Mouse (Mus musculus) ES-E14 (cell line): ENCODE data around the gene Fam20b. TPM values are rescaled to one million over a fixed set of nuclear protein-coding genes. Genes with fewer than 3 reads are reported as not detected.

Experiments used
- DNase-seq: peaks from one replicate; pipeline ENCODE4 v3.0.0-alpha.2; 2013; ENCODE audit warnings: low read depth, low spot score
- H3K27ac ChIP-seq: 2 replicates; pipeline ENCODE4 v1.5.1; 2012; ENCODE audit warnings: low read depth, mild to moderate bottlenecking, low read length, moderate library complexity, mixed read lengths; ENCODE audit not compliant: poor library complexity, insufficient read depth, severe bottlenecking
- H3K36me3 ChIP-seq: 2 replicates; pipeline ENCODE4 v1.6.1; 2012; ENCODE audit warnings: mild to moderate bottlenecking, low read length, moderate library complexity, mixed read lengths; ENCODE audit not compliant: control insufficient read depth, poor library complexity, insufficient read depth, severe bottlenecking
- H3K4me1 ChIP-seq, 2 experiments: fragments of 150-350 bp in 1 of 2; sonication (generic) in 1 of 2; 2 replicates each; pipeline ENCODE4 v1.6.1; 2012; ENCODE audit warnings: low read length in 2 of 2, mild to moderate bottlenecking in 1 of 2, mixed read lengths in 1 of 2; ENCODE audit not compliant: control insufficient read depth in 2 of 2, insufficient read depth in 2 of 2, poor library complexity in 1 of 2
- H3K4me3 ChIP-seq, 2 experiments: fragments of 150-350 bp in 1 of 2; sonication (generic) in 1 of 2; 2 replicates each; pipeline ENCODE4 v1.5.1; 2012; ENCODE audit warnings: low read length in 2 of 2, low read depth in 1 of 2, mild to moderate bottlenecking in 1 of 2, mixed read lengths in 1 of 2; ENCODE audit not compliant: insufficient read depth in 1 of 2, poor library complexity in 1 of 2, severe bottlenecking in 1 of 2
- H3K9ac ChIP-seq: 2 replicates; pipeline ENCODE4 v1.6.1; 2012; ENCODE audit warnings: low read depth, mild to moderate bottlenecking, low read length, mixed read lengths; ENCODE audit not compliant: poor library complexity, insufficient read depth, severe bottlenecking
- H3K9me3 ChIP-seq: fragments of 150-350 bp; sonication (generic); 2 replicates; pipeline ENCODE4 v1.6.1; 2012; ENCODE audit warnings: low read depth, mild to moderate bottlenecking, low read length; ENCODE audit not compliant: control insufficient read depth, insufficient read depth
- CHD2 ChIP-seq: IDR thresholded peaks from 2 replicates; pipeline ENCODE4 v1.6.1; 2014; ENCODE audit warnings: mild to moderate bottlenecking, low read depth, low read length, inconsistent platforms
- HCFC1 ChIP-seq: IDR thresholded peaks from 2 replicates; pipeline ENCODE4 v1.6.1; 2012; ENCODE audit warnings: low read length, inconsistent platforms, borderline replicate concordance; ENCODE audit not compliant: insufficient read depth
- MAFK ChIP-seq: IDR thresholded peaks from 2 replicates; pipeline ENCODE4 v1.6.1; 2014; ENCODE audit warnings: mild to moderate bottlenecking, low read depth, low read length, inconsistent platforms; ENCODE audit not compliant: insufficient read depth
- ZC3H11A ChIP-seq: IDR thresholded peaks from 2 replicates; pipeline ENCODE4 v1.6.1; 2012; ENCODE audit warnings: low read depth, mild to moderate bottlenecking, inconsistent platforms, low read length, borderline replicate concordance
- ZNF384 ChIP-seq: IDR thresholded peaks from 2 replicates; pipeline ENCODE4 v1.6.1; 2012; ENCODE audit warnings: low read depth, low read length, inconsistent platforms
- in situ Hi-C, 2 experiments: fragments of 600-800 bp; cut with MboI; formaldehyde crosslinking; loops; one replicate each; pipeline ENCODE4 v1.15.1; 2025; ENCODE audit warnings: low sequenced_read_pairs in 2 of 2, inconsistent platforms in 1 of 2; ENCODE audit not compliant: unreplicated experiment in 2 of 2
- total RNA-seq: library from RNA; depleted of rRNA; stranded (reverse); fragments of 300-350 nt; gene quantifications from 2 replicates; pipeline ENCODE4 v1.2.3, GENCODE M21; 2012

Fam20b gene
- total RNA-seq, 1 experiment = 22.2 TPM

DNA sequence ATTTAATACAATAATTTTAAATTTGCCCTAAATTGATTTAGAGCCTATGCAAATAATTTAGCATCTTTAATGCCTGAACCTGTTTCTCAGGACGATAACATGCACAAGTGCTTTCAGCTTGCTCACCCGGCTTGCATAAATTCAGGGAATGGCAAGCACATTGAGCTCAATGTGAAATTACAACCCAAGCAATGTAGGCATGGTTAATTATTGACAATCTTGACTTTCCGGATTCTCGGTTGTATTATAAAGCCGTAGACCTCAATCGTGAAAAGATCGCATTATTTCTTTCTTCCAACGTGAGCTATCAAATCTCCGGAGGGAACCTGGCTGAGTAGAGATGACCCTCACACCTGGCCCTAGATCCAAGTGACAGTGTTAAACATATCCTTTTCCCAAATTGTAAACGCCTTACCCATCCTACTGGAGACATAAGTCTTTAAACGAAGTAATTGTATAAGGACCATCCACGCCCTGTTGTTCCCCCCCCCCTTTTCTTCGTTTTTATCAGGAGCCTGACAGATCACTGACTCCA, 1.1 kb downstream of the Fam20b start:
- in situ Hi-C loops = no loop called here
- H3K27ac ChIP-seq = no peak overlapping the region
- peak overlapping the region; percentile 79 to 97 for H3K4me3 ChIP-seq
- H3K36me3 ChIP-seq = no peaks in the 10 kb centered on the region
- peaks cover 0 to 5% of the 10 kb centered on the region in 2 experiments; a peak in 1 of 4 replicates for H3K4me1 ChIP-seq
- TF ChIP-seq ZNF384 (no peak), HCFC1 (no peak), CHD2 (no peak)
- no peaks in the 10 kb centered on the region for H3K9me3 ChIP-seq
- peak overlapping the region; percentile 85 for H3K9ac ChIP-seq
- no peak for DNase-seq

DNA sequence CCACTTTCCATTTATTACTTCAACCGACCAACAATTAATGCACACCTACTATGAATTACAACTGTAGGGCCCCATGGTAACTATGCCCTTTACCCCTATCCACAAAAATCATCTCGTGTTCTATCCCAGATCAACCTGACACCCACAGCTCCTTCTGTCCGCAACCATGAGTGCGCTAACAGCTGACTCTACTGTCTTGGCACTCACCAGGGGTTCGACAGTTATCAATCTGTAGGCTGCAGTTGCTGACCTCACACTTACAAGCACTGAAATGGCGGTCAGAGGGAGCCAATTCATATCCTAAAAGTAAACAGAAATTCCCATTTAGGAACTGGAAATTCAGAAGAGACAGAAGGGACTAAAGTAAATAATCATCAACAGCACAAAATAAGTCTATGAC, 2.2 kb downstream of the Fam20b start:
- H3K9ac ChIP-seq = no peak overlapping the region
- no peak overlapping the region for H3K4me3 ChIP-seq
- TF ChIP-seq HCFC1 (no peak), ZNF384 (no peak)
- H3K27ac ChIP-seq = no peak overlapping the region
- no peaks in the 10 kb centered on the region for H3K9me3 ChIP-seq
- in situ Hi-C loops = no loop called here
- no peaks in the 10 kb centered on the region for H3K36me3 ChIP-seq
- DNase-seq = no peak
- peaks cover 0 to 5% of the 10 kb centered on the region in 2 experiments; a peak in 1 of 4 replicates for H3K4me1 ChIP-seq

DNA sequence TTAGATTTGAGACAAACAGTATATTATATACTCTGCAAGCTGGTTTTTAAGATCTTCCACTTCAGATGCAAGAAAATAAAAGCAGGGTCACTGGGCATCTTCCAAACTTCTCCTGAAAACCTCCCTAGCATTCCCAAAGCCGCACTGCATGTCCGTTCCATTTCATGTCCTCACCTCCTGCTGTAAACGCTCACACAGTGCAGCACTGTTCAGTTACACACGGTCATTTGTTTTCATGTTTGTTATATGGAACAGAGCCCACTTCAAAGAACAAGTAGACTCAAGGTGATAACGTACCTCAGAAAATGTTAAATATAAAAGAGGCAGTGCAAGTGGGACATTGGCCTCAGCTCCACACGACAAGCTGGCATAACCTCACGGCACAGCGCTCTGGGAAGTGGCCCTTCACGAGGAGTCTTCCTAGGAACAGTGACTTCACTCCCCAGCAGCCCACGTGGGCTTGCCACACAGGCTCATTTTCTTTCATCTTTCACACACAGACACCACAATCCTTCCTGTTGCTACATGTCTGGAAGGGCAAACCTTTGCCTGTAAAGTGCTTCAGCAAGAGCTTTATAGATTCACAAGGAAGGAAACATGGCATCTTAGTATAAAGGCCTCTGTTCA, 8.3 kb downstream of the Fam20b start:
- no peak overlapping the region for H3K9ac ChIP-seq
- in situ Hi-C loops = no loop called here
- no peak for TF ChIP-seq HCFC1
- TF ChIP-seq MAFK = no peak
- TF ChIP-seq ZC3H11A = no peak
- TF ChIP-seq CHD2 = no peak
- TF ChIP-seq ZNF384 = no peak
- H3K9me3 ChIP-seq = no peaks in the 10 kb centered on the region
- H3K4me1 ChIP-seq = peaks cover 0 to 2% of the 10 kb centered on the region in 2 experiments; a peak in 1 of 4 replicates
- no peak overlapping the region for H3K4me3 ChIP-seq
- no peak overlapping the region for H3K27ac ChIP-seq
- H3K36me3 ChIP-seq = no peaks in the 10 kb centered on the region
- DNase-seq = no peak

DNA sequence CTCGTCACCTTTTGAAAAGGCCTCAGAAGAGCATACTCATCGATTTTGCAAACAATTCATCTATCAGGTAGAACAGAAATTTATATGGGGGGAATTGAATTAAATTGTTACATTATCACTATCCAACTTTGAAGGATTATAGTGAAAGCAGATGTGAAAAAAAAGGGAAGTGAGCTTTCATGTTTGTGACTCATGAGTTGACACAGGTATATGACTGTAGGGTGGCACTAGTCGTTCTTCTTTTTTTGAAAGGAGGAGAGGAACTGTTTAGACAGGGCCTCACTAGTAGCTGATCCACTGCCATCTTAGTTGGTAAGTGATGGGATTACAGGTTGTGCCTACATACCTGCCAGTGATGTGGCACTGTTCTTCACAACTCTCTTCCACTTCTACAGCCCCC, 10.2 kb downstream of the Fam20b start:
- Histone ChIP-seq H3K4me1 (peaks cover 0 to 2% of the 10 kb centered on the region in 2 experiments; a peak in 1 of 4 replicates), H3K9ac (no peak overlapping the region), H3K4me3 (no peak overlapping the region), H3K27ac (no peak overlapping the region), H3K9me3 (no peaks in the 10 kb centered on the region), H3K36me3 (no peaks in the 10 kb centered on the region)
- DNase-seq = no peak
- in situ Hi-C loops = no loop called here
- no peak for TF ChIP-seq HCFC1
- TF ChIP-seq CHD2 = no peak
- TF ChIP-seq MAFK = no peak
- no peak for TF ChIP-seq ZNF384
- no peak for TF ChIP-seq ZC3H11A
